Mouse (Mus musculus): ENCODE data around the gene Adgrl2. TPM values are rescaled to one million over a fixed set of nuclear protein-coding genes. Genes with fewer than 3 reads are reported as not detected.

Gene Adgrl2
- polyA plus RNA-seq, 1 experiment: 2.4 TPM

DNA sequence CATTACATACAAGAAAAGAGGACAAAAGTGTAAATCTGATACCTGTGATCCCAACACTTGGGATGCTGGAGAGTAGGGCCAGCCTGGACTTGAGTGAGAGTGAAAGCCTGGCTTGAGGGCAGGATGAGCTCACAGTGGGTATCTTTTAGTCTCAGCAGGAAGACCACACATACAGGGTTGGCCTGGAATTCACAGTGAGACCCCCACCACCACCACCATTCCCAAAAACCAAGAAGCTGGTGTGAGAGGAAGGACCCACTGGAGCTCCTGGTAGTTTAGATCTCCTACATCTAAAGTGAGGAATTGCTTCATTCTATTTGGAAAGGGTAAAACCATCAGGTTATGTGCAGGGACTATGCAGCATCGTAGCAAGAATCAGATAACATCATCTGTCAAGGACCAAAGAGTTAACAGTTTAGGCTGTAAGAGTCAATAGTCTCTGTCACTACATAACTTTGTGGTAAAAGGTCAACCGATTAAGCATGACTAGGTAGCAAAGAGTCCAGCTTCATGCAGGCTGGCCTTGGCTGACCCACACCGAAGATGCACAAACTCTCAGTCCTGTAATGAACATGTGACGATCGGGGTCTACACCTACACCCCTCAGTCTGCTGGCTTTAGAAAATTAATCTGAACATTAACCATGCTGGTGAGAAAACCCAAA, 26.8 kb downstream of the Adgrl2 start:
- no peaks in the 10 kb centered on the region; the same call in 1 of the 2 replicates for H3K4me1 ChIP-seq (ENCODE audit: control insufficient read depth, insufficient read depth, low read length)
- no peak overlapping the region for H3K4me3 ChIP-seq (replicated peaks; ENCODE audit: control insufficient read depth, low read depth, low read length)
- WGBS: 88% methylated on average over 5 of the region's 5 CpGs
- TF ChIP-seq CTCF (IDR thresholded peaks at IDR 0.05; ENCODE audit: control insufficient read depth, insufficient read depth, low read length) (no peak), POLR2A (IDR thresholded peaks at IDR 0.05; ENCODE audit: borderline replicate concordance, control insufficient read depth, low read depth, low read length) (no peak)
- no peak overlapping the region for H3K27ac ChIP-seq (ENCODE audit: control insufficient read depth, insufficient read depth, low read depth, low read length, poor library complexity)

DNA sequence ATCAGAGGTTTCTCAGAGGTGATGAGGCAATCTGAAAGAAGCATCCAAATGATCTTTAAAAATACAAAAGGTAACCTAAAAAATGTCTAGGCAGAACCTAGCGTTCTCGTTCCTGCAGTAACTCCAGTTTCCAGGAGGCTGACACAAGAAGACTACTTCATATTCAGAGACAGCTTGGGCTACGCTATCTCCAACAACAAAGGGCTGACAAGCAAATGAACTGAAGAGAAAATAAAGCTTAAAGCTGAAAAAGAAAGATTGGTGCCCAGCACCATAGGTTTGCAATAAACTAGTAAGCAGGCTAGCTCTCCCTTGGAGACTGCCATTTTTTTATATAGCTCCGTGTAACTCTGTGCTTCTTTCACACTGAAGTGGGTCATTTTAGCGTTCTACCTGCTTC, 28.7 kb downstream of the Adgrl2 start:
- Histone ChIP-seq H3K4me3 (replicated peaks; ENCODE audit: control insufficient read depth, low read depth, low read length) (no peak overlapping the region), H3K27ac (ENCODE audit: control insufficient read depth, insufficient read depth, low read depth, low read length, poor library complexity) (no peak overlapping the region), H3K4me1 (ENCODE audit: control insufficient read depth, insufficient read depth, low read length) (no peaks in the 10 kb centered on the region; the same call in 1 of the 2 replicates)
- no peak for TF ChIP-seq CTCF (IDR thresholded peaks at IDR 0.05; ENCODE audit: control insufficient read depth, insufficient read depth, low read length)
- no peak for TF ChIP-seq POLR2A (IDR thresholded peaks at IDR 0.05; ENCODE audit: borderline replicate concordance, control insufficient read depth, low read depth, low read length)
- 83% methylated on average over 5 of the region's 5 CpGs for WGBS

DNA sequence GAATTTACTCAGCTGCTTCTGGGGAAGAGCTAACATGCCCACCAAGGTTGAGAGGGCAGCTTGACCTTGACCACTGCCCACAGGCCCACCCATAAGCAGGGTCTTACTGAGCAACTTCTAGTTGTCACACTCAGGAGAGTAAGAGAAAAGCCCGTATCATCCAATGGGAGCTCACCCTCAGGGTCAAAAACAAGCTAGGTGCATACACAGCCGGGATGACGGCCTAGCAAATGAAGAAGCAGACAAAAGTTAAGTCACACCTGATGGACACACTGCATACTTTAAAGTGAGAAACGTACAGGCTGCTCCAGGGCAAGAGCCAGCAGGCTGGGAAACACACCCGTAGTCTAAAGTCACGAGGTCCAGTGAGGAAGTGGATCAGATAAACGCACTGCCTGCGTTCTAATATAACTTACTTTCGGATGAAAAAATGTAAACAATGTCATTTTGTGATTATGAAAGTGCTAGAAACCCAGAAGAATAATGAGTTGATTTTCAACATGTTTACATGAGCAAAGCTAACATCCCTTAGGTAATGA, 29.5 kb downstream of the Adgrl2 start:
- TF ChIP-seq CTCF (IDR thresholded peaks at IDR 0.05; ENCODE audit: control insufficient read depth, insufficient read depth, low read length) (no peak), POLR2A (IDR thresholded peaks at IDR 0.05; ENCODE audit: borderline replicate concordance, control insufficient read depth, low read depth, low read length) (no peak)
- Histone ChIP-seq H3K4me3 (replicated peaks; ENCODE audit: control insufficient read depth, low read depth, low read length) (no peak overlapping the region), H3K4me1 (ENCODE audit: control insufficient read depth, insufficient read depth, low read length) (no peaks in the 10 kb centered on the region; the same call in 1 of the 2 replicates), H3K27ac (ENCODE audit: control insufficient read depth, insufficient read depth, low read depth, low read length, poor library complexity) (no peak overlapping the region)
- WGBS: 63% methylated on average over 9 of the region's 9 CpGs

DNA sequence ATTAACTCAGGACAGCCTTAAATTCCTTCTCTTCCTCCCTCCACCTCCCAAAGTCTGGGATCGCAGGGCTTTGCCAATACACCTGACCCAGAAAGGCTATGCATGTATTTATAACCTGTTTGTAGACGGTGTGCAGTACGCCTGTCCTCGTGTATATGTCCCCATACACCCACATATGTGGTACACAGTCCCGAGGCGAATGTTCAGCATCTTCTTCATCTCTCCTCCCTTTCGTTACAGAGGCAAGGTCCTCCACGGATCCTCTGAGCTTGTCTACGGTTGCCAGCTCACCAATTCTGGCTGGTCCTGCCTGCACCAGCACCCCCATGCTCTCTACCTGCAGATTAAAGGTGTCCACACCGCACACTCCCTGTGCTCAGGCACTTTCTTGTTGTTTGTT, 30.1 kb downstream of the Adgrl2 start:
- Histone ChIP-seq H3K27ac (ENCODE audit: control insufficient read depth, insufficient read depth, low read depth, low read length, poor library complexity) (no peak overlapping the region), H3K4me3 (replicated peaks; ENCODE audit: control insufficient read depth, low read depth, low read length) (no peak overlapping the region), H3K4me1 (ENCODE audit: control insufficient read depth, insufficient read depth, low read length) (no peaks in the 10 kb centered on the region; the same call in 1 of the 2 replicates)
- TF ChIP-seq POLR2A (IDR thresholded peaks at IDR 0.05; ENCODE audit: borderline replicate concordance, control insufficient read depth, low read depth, low read length) (no peak), CTCF (IDR thresholded peaks at IDR 0.05; ENCODE audit: control insufficient read depth, insufficient read depth, low read length) (no peak)
- 90% methylated on average over 10 of the region's 10 CpGs for WGBS

DNA sequence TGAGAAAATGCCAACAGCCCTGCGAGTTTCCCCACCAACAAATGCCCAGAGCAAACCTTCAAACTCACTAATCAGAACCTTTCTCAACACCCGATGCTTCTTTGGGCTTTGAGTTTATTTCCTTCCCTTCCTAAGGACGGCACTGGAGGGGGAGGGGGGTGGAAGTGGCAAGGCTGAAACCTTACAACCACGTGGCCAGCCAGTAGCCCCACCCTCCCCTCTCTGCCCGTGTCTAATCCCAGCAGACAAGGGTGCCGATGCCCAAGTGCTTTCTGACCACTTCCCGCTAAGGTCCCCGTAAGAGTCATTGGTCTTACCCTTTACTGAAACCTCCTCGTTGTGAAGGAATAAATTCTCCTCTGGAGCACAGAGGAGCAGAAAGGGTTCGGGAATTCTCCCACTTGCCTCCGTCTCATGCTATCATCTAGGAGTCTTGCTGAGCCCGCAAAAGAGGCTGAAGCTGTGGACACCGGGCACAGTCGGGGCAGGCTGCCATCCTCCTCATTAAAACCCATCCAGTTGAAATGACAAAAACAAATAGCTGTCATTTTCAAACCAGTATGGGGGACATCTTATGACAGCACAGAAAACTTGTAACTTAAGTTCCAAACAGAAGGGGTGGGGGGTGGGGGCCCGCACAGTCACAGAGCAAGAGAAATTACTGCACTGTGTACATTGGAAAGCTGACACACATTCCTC, 30.9 kb downstream of the Adgrl2 start:
- TF ChIP-seq CTCF (IDR thresholded peaks at IDR 0.05; ENCODE audit: control insufficient read depth, insufficient read depth, low read length) (no peak), POLR2A (IDR thresholded peaks at IDR 0.05; ENCODE audit: borderline replicate concordance, control insufficient read depth, low read depth, low read length) (no peak)
- 10% methylated on average over 15 of the region's 15 CpGs for WGBS
- Histone ChIP-seq H3K4me1 (ENCODE audit: control insufficient read depth, insufficient read depth, low read length) (no peaks in the 10 kb centered on the region; the same call in 1 of the 2 replicates), H3K4me3 (replicated peaks; ENCODE audit: control insufficient read depth, low read depth, low read length) (peak overlapping the region; percentile 12), H3K27ac (ENCODE audit: control insufficient read depth, insufficient read depth, low read depth, low read length, poor library complexity) (no peak overlapping the region)

DNA sequence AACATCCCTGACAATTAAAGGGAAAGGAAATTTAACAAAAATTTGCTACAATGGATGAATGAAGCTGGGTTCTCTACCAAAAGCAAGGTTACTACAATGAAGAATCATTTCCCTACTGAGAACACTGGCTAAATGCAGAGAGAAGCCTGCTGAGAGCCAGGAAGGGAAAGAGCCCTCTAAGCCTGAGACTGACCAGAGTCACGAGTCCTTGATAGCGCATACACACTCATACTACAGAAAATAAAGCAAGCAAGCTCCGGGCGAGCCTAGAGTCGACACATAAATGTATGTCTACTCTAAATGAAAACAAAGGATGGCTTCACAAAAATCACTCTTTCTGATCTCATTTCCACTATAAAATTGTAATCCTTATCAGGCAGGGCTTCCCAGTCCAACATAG, 31.6 kb downstream of the Adgrl2 start:
- TF ChIP-seq CTCF (IDR thresholded peaks at IDR 0.05; ENCODE audit: control insufficient read depth, insufficient read depth, low read length): no peak
- Histone ChIP-seq H3K27ac (ENCODE audit: control insufficient read depth, insufficient read depth, low read depth, low read length, poor library complexity) (no peak overlapping the region), H3K4me1 (ENCODE audit: control insufficient read depth, insufficient read depth, low read length) (no peaks in the 10 kb centered on the region; the same call in 1 of the 2 replicates), H3K4me3 (replicated peaks; ENCODE audit: control insufficient read depth, low read depth, low read length) (no peak overlapping the region)
- 77% methylated on average over 5 of the region's 5 CpGs for WGBS

DNA sequence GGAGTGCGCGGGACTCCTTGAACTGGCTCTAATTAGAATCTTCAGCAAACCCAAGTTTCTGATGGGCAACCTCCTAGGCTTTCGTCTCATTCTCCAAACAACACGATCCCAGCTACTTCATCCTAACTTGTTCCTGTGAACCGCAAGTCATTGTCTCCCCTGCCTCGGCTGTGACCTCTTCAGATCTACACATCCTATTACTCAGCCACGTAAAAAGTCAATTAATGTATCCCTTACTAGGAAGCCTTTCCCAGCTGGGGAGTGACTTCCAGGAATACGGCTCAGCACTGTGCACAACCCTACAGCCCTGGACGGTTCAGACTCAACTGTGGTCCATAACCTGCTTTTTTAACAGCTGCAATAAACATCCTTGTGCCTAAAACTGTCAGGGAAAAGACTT, 32.2 kb downstream of the Adgrl2 start:
- 85% methylated on average over 9 of the region's 9 CpGs for WGBS

DNA sequence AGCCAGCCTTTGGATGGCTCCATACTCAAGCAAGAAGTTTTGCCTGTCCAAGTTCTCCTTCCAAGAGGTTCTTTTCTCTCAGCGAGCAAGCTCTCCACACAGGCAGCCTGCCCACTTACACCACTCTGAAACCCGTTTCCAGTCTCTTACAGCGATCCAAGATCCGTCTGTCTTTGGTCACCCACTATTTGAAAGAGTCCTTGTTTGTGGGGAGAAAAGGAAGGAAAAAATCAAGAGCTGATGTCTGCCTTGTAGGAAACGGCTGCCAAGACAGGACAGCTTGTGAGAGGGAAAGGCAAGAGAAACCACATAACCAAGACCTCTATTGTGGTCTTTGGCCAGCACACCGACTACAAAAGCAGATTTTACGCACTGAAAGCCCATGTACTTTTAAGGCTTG, 33.5 kb downstream of the Adgrl2 start:
- TF ChIP-seq POLR2A (IDR thresholded peaks at IDR 0.05; ENCODE audit: borderline replicate concordance, control insufficient read depth, low read depth, low read length) (no peak), CTCF (IDR thresholded peaks at IDR 0.05; ENCODE audit: control insufficient read depth, insufficient read depth, low read length) (no peak)
- WGBS: 15% methylated on average over 7 of the region's 7 CpGs
- H3K27ac ChIP-seq (ENCODE audit: control insufficient read depth, insufficient read depth, low read depth, low read length, poor library complexity): no peak overlapping the region
- H3K4me3 ChIP-seq (replicated peaks; ENCODE audit: control insufficient read depth, low read depth, low read length): no peak overlapping the region
- no peaks in the 10 kb centered on the region; the same call in 1 of the 2 replicates for H3K4me1 ChIP-seq (ENCODE audit: control insufficient read depth, insufficient read depth, low read length)

More for the DNA sequence above, 32.2 kb downstream of the Adgrl2 start:
- Histone ChIP-seq H3K27ac (ENCODE audit: control insufficient read depth, insufficient read depth, low read depth, low read length, poor library complexity) (no peak overlapping the region), H3K4me3 (replicated peaks; ENCODE audit: control insufficient read depth, low read depth, low read length) (no peak overlapping the region), H3K4me1 (ENCODE audit: control insufficient read depth, insufficient read depth, low read length) (no peaks in the 10 kb centered on the region; the same call in 1 of the 2 replicates)
- no peak for TF ChIP-seq CTCF (IDR thresholded peaks at IDR 0.05; ENCODE audit: control insufficient read depth, insufficient read depth, low read length)
- TF ChIP-seq POLR2A (IDR thresholded peaks at IDR 0.05; ENCODE audit: borderline replicate concordance, control insufficient read depth, low read depth, low read length): no peak

Measured in bone marrow, adult 2 months (tissue).